Mouse (Mus musculus) liver, embryonic 15.5 days (tissue): ENCODE measurements around the gene Fxyd3. TPM values are rescaled to one million over a fixed set of nuclear protein-coding genes. Genes with fewer than 3 reads are reported as not detected.
A peak's percentile ranks its signal among the peaks of the same experiment; 100 is the strongest.

ENCODE experiments used
- ATAC-seq: fragments of 200-750 bp; cut with Nextera tagmentation; 2 replicates; pipeline ENCODE4 v1.8.0; 2017; ENCODE audit warnings: moderate number of reproducible peaks, mild to moderate bottlenecking, moderate library complexity; ENCODE audit not compliant: insufficient read depth
- H3K27ac ChIP-seq: fragments of 300-500 bp; sonication (generic); replicated peaks from 2 replicates; pipeline ENCODE4 v1.5.1; 2015; ENCODE audit warnings: mild to moderate bottlenecking, inconsistent platforms
- H3K27me3 ChIP-seq: fragments of 300-500 bp; sonication (generic); 2 replicates; pipeline ENCODE4 v1.6.1; 2015; ENCODE audit warnings: mild to moderate bottlenecking, inconsistent platforms
- H3K36me3 ChIP-seq: fragments of 300-500 bp; sonication (generic); replicated peaks from 2 replicates; pipeline ENCODE4 v1.6.1; 2015; ENCODE audit warnings: moderate library complexity, mild to moderate bottlenecking, inconsistent platforms
- H3K4me1 ChIP-seq: fragments of 300-500 bp; sonication (generic); replicated peaks from 2 replicates; pipeline ENCODE4 v1.6.1; 2015; ENCODE audit warnings: inconsistent platforms
- H3K4me2 ChIP-seq: fragments of 300-500 bp; sonication (generic); 2 replicates; pipeline ENCODE4 v1.6.1; 2015; ENCODE audit warnings: moderate library complexity, mild to moderate bottlenecking, inconsistent platforms
- H3K4me3 ChIP-seq: fragments of 300-500 bp; sonication (generic); replicated peaks from 2 replicates; pipeline ENCODE4 v1.5.1; 2015; ENCODE audit warnings: mild to moderate bottlenecking, inconsistent platforms
- H3K9ac ChIP-seq: fragments of 300-500 bp; sonication (generic); 2 replicates; pipeline ENCODE4 v1.6.1; 2015; ENCODE audit warnings: moderate library complexity, mild to moderate bottlenecking, inconsistent platforms
- H3K9me3 ChIP-seq: fragments of 300-500 bp; sonication (generic); replicated peaks from 2 replicates; pipeline ENCODE4 v1.6.1; 2016; ENCODE audit warnings: inconsistent platforms
- WGBS: fragments of 180-500 bp; shearing (Covaris S2); methylation state at CpG from one replicate; pipeline ENCODE4 v1.1.7; 2015; ENCODE audit warnings: mixed read lengths; ENCODE audit not compliant: insufficient replicate concordance; 5-methylcytosine and 5-hydroxymethylcytosine counted together
- polyA plus RNA-seq: library from polyadenylated mRNA; unstranded; fragments of >200 nt; fragmentation: Nextera tagmentation; extraction: Ambion mirVana; gene quantifications from 2 replicates; pipeline ENCODE4 v1.2.1, GENCODE M21; 2015

The Fxyd3 gene
- polyA plus RNA-seq, 1 experiment from 2014 or later, result 0.35 TPM

- Histone ChIP-seq H3K4me2 (no peak overlapping the region), H3K9me3 (no peaks in the 10 kb centered on the region), H3K9ac (no peak overlapping the region), H3K27me3 (peaks cover 54% of the 10 kb centered on the region), H3K4me3 (no peak overlapping the region), H3K4me1 (peaks cover 24% of the 10 kb centered on the region), H3K36me3 (no peaks in the 10 kb centered on the region), H3K27ac (no peak overlapping the region)
- no peak for ATAC-seq
- WGBS, result 17% methylated on average over 5 of the region's 5 CpGs
Observed at GRCm38 (mm10) chr7:31049135-31049845, 27.2 kb downstream of the Fxyd3 start.

- Histone ChIP-seq H3K27me3 (peaks cover 30% of the 10 kb centered on the region), H3K9me3 (no peaks in the 10 kb centered on the region), H3K4me1 (0 out of 2 replicates have a peak, but pooled peaks cover 4% of the 10 kb centered on the region), H3K4me3 (peak within 1 kb of the TSS; percentile 43), H3K9ac (no peak within 1 kb of the TSS), H3K27ac (no peak within 1 kb of the TSS; the same call in 1 of the 2 replicates), H3K4me2 (peak within 1 kb of the TSS; percentile 52), H3K36me3 (no peaks in the 10 kb centered on the region)
- no peak for ATAC-seq
- 31% methylated on average over 10 of the region's 10 CpGs for WGBS
Observed at GRCm38 (mm10) chr7:31042431-31042910, 34.0 kb downstream of the Fxyd3 start, which contains the start of gene Fxyd5. Fxyd5 (minus strand) TSS chr7:31042481.

DNA sequence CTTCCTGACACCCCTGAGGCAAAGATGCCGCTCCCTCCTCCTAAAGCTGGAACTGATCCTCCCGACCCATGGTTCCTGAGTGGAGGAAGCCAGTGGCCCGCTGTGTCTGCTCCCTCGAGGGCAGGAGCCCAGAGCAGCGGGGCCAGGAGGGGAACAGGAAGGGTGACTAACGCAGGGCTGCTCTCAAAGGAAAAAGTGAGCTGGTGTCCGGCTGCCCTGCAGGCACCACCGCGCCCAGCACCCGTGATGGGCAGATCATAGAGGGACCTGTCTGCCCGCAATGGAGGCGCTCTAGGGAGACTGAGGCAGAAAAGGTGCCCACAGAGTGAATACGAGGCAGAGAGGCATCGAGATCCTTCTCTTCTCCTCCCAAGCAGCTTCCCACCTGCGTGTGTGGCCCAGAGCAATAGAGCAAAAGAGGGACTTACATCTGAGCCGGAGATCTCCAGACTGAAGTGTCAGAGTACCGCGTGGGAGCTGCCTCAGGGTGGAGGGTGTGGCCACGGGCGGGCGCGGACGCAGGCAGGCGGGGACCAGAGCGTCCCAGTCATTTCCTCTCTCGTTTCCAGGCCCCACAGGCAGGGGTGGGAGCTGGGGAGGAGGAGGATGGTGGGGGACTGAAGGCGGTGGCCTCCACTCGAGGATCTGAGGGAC, 34.7 kb downstream of the Fxyd3 start:
- Histone ChIP-seq H3K4me2 (peak overlapping the region; percentile 52), H3K9ac (no peak overlapping the region), H3K27me3 (peaks cover 30% of the 10 kb centered on the region), H3K4me3 (peak overlapping the region; percentile 43), H3K27ac (no peak overlapping the region; the same call in 1 of the 2 replicates), H3K4me1 (0 out of 2 replicates have a peak, but pooled peaks cover 4% of the 10 kb centered on the region), H3K9me3 (no peaks in the 10 kb centered on the region), H3K36me3 (no peaks in the 10 kb centered on the region)
- WGBS, result 2% methylated on average over 28 of the region's 28 CpGs
- peak; percentile 37; the same call in 1 of the 2 replicates for ATAC-seq

DNA sequence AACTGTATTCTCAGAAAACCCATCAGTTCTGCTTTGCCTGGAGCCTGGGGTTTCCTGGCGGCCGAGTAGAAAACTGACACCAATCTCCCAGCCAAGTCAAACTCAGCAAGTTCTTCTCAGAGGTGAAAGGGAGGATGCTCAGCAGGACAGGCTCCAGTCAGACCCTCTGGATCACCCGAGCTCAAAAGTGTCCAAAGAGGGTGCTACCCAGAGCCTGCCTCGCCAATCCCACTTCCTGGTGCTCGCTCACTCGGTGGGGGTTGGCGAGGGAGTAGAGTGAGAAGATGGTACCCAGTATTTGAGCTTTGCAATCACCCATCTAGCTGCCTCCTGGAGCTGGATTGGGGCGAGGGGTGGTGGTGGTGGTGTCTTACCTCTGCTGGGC, 35.5 kb downstream of the Fxyd3 start:
- H3K4me3 ChIP-seq, result peak overlapping the region; percentile 43
- peaks cover 30% of the 10 kb centered on the region for H3K27me3 ChIP-seq
- H3K9ac ChIP-seq, result no peak overlapping the region
- peak overlapping the region; percentile 52 for H3K4me2 ChIP-seq
- 0 out of 2 replicates have a peak, but pooled peaks cover 4% of the 10 kb centered on the region for H3K4me1 ChIP-seq
- no peaks in the 10 kb centered on the region for H3K9me3 ChIP-seq
- no peak for ATAC-seq
- no peaks in the 10 kb centered on the region for H3K36me3 ChIP-seq
- WGBS, result 14% methylated on average over 8 of the region's 8 CpGs
- H3K27ac ChIP-seq, result no peak overlapping the region

GRCm38 (mm10) chr7:31040281-31041022, 36.1 kb downstream of the Fxyd3 start:
- H3K36me3 ChIP-seq, result no peaks in the 10 kb centered on the region
- H3K9me3 ChIP-seq, result no peaks in the 10 kb centered on the region
- WGBS, result 31% methylated on average over 12 of the region's 12 CpGs
- H3K27ac ChIP-seq, result no peak overlapping the region
- 0 out of 2 replicates have a peak overlapping the region, but pooled peaks have one; percentile 52 for H3K4me2 ChIP-seq
- no peak overlapping the region for H3K9ac ChIP-seq
- no peak overlapping the region for H3K4me3 ChIP-seq
- H3K4me1 ChIP-seq, result 0 out of 2 replicates have a peak, but pooled peaks cover 4% of the 10 kb centered on the region
- peaks cover 30% of the 10 kb centered on the region for H3K27me3 ChIP-seq
- no peak for ATAC-seq

GRCm38 (mm10) chr7:31039011-31039410, 37.5 kb downstream of the Fxyd3 start:
- Histone ChIP-seq H3K27ac (no peak overlapping the region), H3K27me3 (peaks cover 24% of the 10 kb centered on the region), H3K36me3 (no peaks in the 10 kb centered on the region), H3K4me1 (peaks cover 9% of the 10 kb centered on the region; the same call in 1 of the 2 replicates), H3K4me3 (no peak overlapping the region), H3K9me3 (no peaks in the 10 kb centered on the region), H3K9ac (no peak overlapping the region), H3K4me2 (no peak overlapping the region)
- no peak for ATAC-seq
- 73% methylated on average over 4 of the region's 4 CpGs for WGBS

- 18% methylated on average over 2 of the region's 2 CpGs for WGBS
Observed at GRCm38 (mm10) chr7:31037675-31038074, 38.8 kb downstream of the Fxyd3 start.

DNA sequence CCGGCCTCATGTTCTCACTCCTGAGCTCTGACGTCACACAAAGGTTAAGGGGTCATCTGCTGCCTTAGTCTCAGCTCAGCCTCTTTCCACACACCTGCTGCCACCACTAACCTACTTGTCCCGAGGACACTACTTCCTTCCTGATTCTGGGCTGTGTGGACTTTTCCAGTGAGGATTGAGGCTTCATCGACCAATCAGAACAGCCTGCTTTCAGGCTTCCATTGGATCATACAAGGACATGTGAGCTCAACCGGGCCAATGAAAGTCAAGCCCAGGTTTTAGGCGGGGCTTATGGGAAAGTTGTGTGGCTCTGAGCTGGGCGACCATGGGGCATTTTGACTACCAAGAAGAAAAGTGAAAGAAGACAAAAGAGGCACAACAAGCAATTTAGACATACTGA, 39.6 kb downstream of the Fxyd3 start:
- no peak overlapping the region for H3K27ac ChIP-seq
- no peaks in the 10 kb centered on the region for H3K9me3 ChIP-seq
- ATAC-seq, result no peak
- H3K36me3 ChIP-seq, result no peaks in the 10 kb centered on the region
- H3K4me1 ChIP-seq, result peaks cover 16% of the 10 kb centered on the region; the same call in 1 of the 2 replicates
- H3K4me2 ChIP-seq, result no peak overlapping the region
- no peak overlapping the region for H3K9ac ChIP-seq
- peaks cover 13% of the 10 kb centered on the region for H3K27me3 ChIP-seq
- no peak overlapping the region for H3K4me3 ChIP-seq
- 54% methylated on average over 7 of the region's 7 CpGs for WGBS

More at GRCm38 (mm10) chr7:31037675-31038074, 38.8 kb downstream of the Fxyd3 start:
- H3K4me1 ChIP-seq, result peaks cover 15% of the 10 kb centered on the region; the same call in 1 of the 2 replicates
- H3K36me3 ChIP-seq, result no peaks in the 10 kb centered on the region
- no peak overlapping the region for H3K27ac ChIP-seq
- no peaks in the 10 kb centered on the region for H3K9me3 ChIP-seq
- H3K4me3 ChIP-seq, result no peak overlapping the region
- peaks cover 19% of the 10 kb centered on the region for H3K27me3 ChIP-seq
- ATAC-seq, result no peak
- no peak overlapping the region for H3K4me2 ChIP-seq
- no peak overlapping the region for H3K9ac ChIP-seq

DNA sequence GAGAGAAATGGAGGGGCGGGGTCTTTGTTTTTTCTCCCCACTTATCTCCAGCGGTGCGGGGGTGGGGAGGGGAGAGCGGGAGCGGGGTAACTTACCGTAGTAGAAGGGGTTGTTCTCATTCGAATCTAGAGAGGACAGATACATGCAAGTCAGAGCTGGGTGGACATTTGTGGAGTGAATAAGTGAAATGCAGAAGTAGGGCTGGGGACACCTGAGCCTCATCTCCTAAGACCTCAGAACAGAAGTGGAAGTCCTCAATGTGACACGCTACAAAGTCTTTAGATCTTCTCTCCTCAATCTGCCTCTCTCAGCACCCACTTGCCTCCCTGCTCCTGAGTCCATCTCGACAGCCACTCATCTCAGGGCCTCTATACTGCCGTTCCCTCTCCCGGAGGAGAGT, 41.2 kb downstream of the Fxyd3 start:
- Histone ChIP-seq H3K4me3 (no peak overlapping the region), H3K9me3 (no peaks in the 10 kb centered on the region), H3K4me1 (peaks cover 16% of the 10 kb centered on the region; the same call in 1 of the 2 replicates), H3K4me2 (no peak overlapping the region), H3K27ac (no peak overlapping the region), H3K9ac (no peak overlapping the region), H3K27me3 (no peaks in the 10 kb centered on the region), H3K36me3 (no peaks in the 10 kb centered on the region)
- WGBS, result 66% methylated on average over 11 of the region's 11 CpGs
- ATAC-seq, result no peak

DNA sequence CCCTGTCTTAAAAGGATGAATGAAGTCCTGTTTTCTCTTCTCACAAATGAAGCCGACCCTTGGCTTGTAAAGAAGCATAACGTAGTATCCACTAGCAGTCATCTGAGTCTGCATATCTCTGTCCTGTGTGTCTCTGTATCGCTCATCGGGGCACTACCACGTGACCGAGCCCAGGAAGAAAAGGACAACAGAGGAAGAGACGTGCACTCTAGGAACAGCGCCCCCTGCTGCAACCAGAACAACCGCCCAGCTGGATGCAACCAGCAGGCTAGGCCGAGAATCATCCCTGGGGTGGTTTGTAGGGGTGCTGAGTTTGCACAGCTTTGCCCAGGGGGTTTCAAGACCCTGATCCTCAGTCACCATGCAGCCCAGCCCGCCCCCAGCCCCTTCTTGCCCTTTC, 41.7 kb downstream of the Fxyd3 start:
- Histone ChIP-seq H3K27ac (no peak overlapping the region), H3K9ac (no peak overlapping the region), H3K36me3 (no peaks in the 10 kb centered on the region), H3K4me2 (no peak overlapping the region), H3K27me3 (no peaks in the 10 kb centered on the region), H3K4me1 (peaks cover 16% of the 10 kb centered on the region; the same call in 1 of the 2 replicates), H3K9me3 (no peaks in the 10 kb centered on the region), H3K4me3 (no peak overlapping the region)
- 34% methylated on average over 11 of the region's 11 CpGs for WGBS
- no peak for ATAC-seq
